Mouse (Mus musculus): ENCODE data around the gene F13a1. TPM values are rescaled to one million over a fixed set of nuclear protein-coding genes. Genes with fewer than 3 reads are reported as not detected.

Gene F13a1
- polyA plus RNA-seq (2017; shearing (Covaris generic)): under 1 TPM; 0.17 to 0.86 TPM

DNA sequence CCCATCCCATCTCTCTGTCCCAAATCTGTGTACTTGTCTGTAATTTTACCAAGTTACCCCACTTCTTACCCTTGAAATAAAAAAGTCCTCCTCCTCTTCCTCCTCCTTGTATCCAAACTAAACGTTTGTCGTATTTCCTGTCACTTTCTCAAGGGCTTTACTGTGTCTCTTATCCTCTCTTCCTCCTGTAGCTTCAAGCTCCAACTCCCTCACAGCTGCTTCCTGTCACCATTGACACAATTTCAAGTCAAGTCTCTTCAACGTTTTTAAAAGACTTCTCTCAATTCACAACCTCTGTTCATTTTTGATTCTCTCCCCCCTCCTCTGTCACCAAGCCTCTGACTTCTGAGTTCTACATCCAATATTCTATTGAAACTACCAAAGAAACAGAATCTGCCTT lies at the start of gene F13a1:
Gene F13a1, minus strand, starts transcription at position 119 of the 400 bp plus-strand sequence.

